Mouse (Mus musculus) embryo, embryonic 10 days (tissue): ENCODE results near the gene Oxct2a.
"Not testable (repeated sequence)": the region's sequence is repeated elsewhere in the genome, so short reads cannot be mapped to it uniquely, and the experiment has no call there.

Experiments used
- DNase-seq: peaks from one replicate; pipeline ENCODE4 v3.0.0-alpha.2; 2015; ENCODE audit warnings: low spot score

Gene Oxct2a

GRCm38 (mm10) chr4:123311845-123312244 is 11.6 kb downstream of the Oxct2a start:
- no peak for DNase-seq

DNA sequence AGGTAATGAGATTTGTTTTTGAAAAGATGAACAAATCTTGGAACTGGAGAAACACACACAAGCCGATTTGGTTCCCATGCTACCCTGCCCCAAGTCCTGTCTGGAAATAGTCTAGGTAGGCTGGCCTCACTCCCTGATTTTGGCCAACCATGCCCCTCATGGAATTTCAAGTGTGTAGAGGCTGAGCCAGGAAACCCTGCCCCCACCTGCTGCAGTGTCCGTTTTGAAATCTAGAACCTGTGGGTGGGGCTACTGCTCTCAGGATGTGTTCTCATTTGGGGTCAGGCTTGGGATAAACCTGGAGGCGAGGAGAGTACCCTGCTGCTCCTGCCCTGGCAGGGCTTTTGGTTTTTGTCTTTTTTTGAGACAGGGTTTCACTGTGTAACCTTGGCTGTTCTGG is 15.1 kb downstream of the Oxct2a start:
- DNase-seq = no peak

DNA sequence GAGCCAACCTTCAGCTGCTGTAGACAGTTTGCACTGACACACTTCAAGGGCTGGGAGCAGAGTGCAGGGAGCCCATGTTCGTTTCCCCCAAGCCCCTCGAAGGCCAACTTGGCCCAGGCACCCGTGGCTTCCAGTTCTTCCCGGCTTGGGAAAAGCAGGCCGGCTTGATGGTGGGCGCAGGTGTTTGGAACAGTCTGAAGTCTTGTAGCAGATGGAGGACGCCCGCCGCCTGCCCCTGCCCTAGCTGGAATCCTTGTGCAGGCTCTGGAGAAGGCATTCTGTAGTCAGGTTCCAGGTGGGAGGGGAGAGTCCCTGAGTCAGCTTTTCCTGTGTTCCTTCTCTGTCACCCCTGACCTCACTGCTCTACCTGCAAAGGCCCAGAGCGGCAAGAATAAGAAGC is 16.4 kb downstream of the Oxct2a start:
- DNase-seq = no peak

- DNase-seq = peak; percentile 74
Observed at GRCm38 (mm10) chr4:123305789-123306188, 17.6 kb downstream of the Oxct2a start.

GRCm38 (mm10) chr4:123298980-123299670 is 24.3 kb downstream of the Oxct2a start:
- no peak for DNase-seq

GRCm38 (mm10) chr4:123298226-123298625 is 25.2 kb downstream of the Oxct2a start:
- no peak for DNase-seq

- no peak for DNase-seq
Observed at GRCm38 (mm10) chr4:123297195-123297960, 26.1 kb downstream of the Oxct2a start.

- no peak for DNase-seq
Observed at GRCm38 (mm10) chr4:123296148-123296534, 27.3 kb downstream of the Oxct2a start.

GRCm38 (mm10) chr4:123295516-123296147 is 27.8 kb downstream of the Oxct2a start:
- peak; percentile 27 for DNase-seq

- not testable (repeated sequence) for DNase-seq
Observed at GRCm38 (mm10) chr4:123295026-123295425, 28.4 kb downstream of the Oxct2a start.

- no peak for DNase-seq
Observed at GRCm38 (mm10) chr4:123293661-123294443, 29.6 kb downstream of the Oxct2a start.

DNA sequence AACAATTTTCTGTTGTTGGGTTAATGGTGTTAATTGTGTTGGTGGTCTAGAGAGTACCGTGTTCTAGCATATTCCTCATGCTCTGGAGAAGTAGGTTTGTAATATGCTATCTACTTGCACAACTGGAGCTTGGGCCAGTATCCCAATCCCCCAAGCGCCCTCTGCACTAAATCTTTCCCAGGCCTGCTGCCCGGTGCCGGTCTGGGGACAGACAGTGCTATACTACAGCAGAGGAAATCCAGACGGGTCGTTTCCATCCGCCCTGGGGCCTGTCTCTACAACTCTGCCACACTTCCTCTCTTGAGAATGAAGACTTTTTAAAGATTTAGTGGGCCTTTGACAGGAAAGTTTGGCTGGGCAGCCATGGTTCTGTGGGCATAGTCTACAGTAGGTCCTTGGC is 30.4 kb downstream of the Oxct2a start:
- no peak for DNase-seq

DNA sequence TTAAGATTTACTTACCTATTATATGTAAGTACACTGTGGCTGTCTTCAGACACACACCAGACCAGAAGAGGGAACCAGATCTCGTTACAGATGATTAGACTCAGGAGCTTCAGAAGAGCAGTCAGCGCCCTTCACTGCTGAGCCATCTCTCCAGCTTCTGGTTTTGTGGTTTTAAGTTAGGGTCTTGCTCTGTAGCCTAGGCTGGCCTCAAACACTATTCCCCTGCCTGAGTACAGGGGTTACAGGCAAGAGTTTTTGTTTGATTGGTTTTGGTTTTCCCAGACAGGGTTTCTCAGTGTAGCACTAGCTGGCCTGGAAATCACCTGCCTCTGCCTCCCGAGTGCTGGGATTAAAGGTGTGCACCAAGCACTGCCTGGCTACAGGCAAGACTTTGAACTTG is 31.0 kb downstream of the Oxct2a start:
- no peak for DNase-seq

DNA sequence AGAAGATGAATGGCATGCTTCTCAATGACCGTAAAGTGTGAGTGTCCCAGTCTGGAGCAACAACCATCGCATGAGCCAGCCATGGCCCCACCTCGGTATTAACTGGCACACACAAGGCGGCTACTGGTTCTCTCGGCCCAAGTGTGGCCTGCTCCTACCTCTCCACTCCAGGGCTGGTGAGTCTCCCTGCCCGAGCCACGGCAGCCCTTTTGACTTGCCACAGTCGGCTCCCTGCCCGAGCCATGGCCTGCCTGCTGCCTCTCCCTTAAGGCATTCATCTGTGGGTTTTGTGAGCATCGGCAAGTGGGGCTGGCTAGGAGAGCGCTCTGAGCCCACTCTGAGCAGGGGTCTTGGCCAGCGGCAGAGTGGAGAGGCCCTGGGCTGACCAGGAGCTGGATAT is 34.4 kb downstream of the Oxct2a start:
- no peak for DNase-seq

- no peak for DNase-seq
Observed at GRCm38 (mm10) chr4:123286790-123287189, 36.6 kb downstream of the Oxct2a start.

- no peak for DNase-seq
Observed at GRCm38 (mm10) chr4:123284731-123285624, 38.5 kb downstream of the Oxct2a start.

GRCm38 (mm10) chr4:123283675-123284064 is 39.8 kb downstream of the Oxct2a start:
- DNase-seq = peak; percentile 27

- DNase-seq = not testable (repeated sequence)
Observed at GRCm38 (mm10) chr4:123282915-123283674, 40.3 kb downstream of the Oxct2a start.

GRCm38 (mm10) chr4:123282500-123282899 is 40.9 kb downstream of the Oxct2a start:
- peak; percentile 94 for DNase-seq

DNA sequence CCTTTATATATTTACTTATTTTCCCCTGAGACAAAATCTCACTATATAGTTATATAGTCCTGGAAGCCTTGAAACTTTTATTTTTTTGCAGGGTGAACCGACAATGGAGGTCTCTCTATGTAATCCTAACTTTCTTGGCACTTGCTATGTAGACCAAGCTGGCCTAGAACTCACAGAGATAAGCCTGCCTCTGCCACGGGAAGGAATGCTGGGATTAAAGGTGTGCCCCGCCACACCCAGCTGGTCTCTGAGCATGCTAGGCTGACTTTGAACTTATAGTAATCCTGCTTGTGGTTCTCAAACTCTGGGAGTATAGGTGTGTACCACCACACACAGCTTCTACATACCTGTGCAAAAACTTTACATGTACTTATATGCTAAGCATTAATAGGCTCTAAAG is 43.3 kb downstream of the Oxct2a start:
- no peak for DNase-seq
